Mouse (Mus musculus) telencephalon, adult 2 months (tissue): ENCODE data around the gene Sdhc.
A peak's percentile ranks its signal among the peaks of the same experiment; 100 is the strongest.
"Not testable (repeated sequence)": the region's sequence is repeated elsewhere in the genome, so short reads cannot be mapped to it uniquely, and the experiment has no call there.

ENCODE experiments used
- DNase-seq: peaks from one replicate; pipeline ENCODE4 v3.0.0-alpha.2; 2011; ENCODE audit warnings: low read depth, low spot score

The Sdhc gene

DNA sequence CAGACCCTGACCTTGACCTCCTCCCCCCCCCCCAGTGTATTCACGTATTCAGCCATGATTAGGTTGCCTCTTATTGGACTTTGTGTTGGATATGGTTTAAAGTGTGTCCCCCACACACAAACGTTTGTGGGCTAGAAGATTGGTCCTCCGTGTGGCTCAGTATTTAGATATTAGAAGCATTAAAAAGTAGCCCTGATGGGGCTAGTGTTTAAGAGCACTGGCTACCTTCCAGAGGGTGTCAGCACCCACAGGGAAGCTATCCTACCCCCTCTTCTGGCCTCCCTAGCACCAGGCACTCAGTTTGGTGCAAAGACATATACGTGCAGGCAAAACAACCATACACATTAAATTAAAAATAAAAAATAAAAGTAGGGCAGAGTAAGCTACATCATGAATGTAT lies 37.4 kb downstream of the Sdhc start:
- DNase-seq = no peak

DNA sequence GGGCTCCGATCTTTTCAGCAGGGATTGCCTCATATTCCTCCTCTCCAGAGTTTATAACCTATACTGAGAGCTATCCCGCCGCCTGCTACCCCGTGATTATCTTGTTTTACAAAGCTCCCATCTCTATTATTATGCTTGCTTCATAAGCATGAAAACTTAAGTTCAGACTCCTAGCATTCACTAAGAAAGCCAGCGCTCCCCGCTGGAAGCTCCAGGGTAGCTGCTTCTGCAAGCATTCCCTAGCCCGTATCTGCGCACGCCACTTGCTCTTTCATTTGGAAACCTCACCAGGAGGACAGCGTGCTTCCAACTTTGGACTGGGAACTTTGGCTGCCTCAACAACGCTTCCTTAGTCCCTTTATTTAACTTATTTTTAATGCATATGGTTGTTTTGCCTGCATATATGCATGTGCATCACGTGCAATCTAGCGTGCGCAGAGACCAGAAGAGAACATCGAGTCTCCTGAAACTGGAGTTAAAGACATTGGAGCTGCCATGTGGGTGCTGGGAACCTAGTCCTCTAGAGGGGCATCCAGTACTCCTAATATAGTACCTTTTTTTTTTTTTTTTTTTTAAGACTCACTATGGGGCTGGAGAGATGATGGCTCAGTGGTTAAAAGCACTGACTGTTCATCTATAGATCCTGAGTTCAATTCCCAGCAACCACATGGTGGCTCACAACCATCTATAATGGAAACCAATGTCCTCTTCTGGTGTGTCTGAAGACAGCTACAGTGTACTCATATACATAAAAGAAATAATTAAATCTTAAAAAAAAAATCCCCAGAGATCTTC lies 38.4 kb downstream of the Sdhc start:
- no peak for DNase-seq

DNA sequence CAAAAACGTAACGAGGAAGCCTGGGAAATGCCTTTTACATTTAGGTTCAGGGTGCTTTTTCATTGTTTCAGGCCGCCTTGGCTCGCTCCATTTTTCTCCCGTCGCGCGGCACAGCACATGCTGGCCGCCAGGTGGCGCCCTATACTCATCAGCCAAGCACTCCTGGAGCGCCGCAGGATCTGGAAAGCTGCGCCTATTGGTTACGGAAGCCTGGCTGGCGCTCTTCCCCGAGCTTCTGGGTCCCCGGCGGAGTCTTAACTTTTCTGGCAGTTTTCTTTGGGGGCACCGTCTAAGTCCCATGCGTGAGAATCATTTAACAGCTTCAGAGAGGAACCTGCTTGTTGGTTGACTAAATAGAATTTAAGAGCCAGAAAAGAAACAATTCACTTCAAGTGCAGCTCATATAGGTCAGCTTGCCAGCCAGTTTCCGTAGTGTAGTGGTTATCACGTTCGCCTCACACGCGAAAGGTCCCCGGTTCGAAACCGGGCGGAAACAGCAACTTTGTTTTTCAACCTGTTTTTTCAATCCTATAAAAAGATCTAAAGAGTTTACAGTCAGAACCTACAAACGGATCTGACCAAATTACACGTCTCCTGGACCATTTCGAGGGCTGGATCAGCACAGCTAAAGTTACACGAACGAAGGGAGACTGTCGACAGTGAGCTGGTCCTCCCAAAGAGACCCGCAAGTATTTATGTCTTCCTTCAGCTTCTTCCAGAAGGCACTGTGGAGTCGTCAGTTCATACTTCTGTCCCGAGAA lies 39.2 kb downstream of the Sdhc start:
- DNase-seq = peak; percentile 92

DNA sequence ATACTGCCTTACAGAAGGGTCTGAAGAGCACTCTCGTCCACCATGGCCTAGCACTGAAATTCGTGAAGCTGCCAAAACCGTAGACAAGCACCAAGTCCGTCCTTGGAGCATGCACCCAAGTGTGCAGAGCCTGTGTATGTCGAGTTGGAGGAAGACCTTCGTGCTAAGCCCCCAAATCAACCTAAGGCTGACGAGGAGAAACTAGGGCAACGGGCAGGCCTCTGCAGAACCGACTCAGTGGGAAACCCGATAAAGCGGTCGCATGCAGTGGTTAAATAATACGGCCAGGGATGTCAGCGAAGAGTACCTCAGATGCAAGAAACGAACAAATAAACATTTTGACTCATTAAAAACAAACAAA lies 39.8 kb downstream of the Sdhc start:
- DNase-seq = no peak

DNA sequence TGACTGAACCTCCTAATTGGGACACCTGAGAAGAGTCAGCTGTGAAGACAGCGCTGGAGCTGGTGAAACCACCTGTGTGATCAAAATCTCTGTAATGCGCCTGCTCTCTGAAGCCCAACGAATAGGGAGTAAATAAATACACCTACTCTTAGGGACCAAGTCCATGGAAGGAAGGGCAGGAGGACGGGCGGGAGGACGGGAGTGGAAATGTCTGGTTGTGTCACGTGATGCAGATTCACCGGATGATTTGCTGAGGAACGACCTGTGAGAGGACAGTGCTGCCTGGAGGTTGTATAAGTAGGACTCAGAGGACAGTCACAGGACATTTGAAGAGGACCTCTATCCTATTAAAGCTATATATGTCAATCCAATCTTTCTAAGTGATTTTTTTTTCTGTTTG lies 40.8 kb downstream of the Sdhc start:
- no peak for DNase-seq

DNA sequence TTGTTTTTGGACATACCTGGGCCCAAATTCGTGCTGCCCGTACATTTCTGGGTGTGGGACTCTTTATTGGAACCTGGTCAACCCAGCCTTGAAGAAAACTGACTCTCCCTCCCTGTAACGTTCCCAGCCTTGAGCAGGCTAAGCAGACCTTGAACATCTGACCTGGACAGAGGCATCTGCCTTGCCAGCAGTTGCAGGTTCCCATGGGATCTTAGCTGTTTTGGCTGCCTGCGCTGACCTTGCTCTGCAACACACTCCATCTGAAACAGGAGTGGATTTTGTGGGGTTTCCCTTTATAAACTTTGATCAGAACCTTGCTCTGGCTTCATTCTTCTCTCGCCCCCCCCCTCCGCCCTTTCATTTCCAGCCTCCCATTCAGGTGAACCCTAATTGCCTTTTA lies 45.2 kb downstream of the Sdhc start:
- no peak for DNase-seq

DNA sequence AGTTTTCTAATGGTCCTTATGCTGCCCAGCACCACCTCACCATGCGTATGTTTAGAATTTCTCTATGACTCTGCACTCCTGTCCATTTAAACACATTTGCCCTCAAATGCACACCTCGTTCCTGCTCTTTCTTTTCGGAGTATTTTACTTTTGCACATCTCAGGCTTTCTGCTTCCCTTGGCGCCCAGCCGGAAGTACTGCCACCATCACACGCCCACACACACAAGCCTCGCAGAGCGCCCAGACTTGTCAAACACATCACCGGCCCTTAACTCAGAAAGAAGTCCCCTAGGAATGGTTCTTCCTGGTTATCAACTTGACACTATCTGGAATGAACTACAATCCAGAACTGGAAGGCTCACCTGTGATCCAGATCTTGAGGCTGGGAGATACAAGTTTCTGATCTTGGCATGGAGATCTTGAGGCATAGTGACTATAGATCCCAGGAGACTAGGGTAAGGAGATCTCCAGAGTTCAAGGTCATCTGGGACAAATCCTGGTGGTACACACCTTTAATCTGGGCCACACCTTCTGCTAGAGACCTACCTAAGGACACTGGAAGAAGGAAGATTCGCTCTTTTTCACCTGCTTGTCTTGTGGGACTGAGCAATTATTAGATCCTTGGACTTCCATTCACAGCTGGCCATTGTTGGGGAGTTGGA lies 47.1 kb downstream of the Sdhc start:
- no peak for DNase-seq

DNA sequence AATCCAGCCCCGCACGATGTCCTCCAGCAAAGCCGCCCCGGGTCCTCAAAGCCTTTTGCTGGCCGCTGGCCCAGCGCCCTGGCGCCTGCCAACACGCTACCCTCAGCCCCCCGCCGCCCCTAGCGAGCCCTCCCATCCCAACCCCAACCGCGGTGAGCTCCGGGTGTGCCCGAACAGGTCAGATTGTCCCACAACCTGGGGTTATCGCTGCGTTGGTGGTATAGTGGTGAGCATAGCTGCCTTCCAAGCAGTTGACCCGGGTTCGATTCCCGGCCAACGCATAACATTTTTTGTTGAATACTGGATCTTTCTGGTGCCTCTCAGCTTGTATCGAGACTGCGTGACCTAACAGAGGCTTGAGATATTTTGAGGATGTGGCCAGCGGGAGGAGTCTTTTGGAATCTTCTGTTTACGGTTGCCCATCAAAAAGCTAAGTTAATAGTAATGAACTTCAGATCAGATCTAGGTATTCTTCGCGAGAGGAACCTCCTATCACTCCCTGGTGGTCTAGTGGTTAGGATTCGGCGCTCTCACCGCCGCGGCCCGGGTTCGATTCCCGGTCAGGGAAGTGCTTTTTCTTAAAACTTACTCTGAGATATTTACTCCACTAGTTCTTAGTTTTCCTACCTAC lies 47.7 kb downstream of the Sdhc start:
- peak; percentile 65 for DNase-seq

DNA sequence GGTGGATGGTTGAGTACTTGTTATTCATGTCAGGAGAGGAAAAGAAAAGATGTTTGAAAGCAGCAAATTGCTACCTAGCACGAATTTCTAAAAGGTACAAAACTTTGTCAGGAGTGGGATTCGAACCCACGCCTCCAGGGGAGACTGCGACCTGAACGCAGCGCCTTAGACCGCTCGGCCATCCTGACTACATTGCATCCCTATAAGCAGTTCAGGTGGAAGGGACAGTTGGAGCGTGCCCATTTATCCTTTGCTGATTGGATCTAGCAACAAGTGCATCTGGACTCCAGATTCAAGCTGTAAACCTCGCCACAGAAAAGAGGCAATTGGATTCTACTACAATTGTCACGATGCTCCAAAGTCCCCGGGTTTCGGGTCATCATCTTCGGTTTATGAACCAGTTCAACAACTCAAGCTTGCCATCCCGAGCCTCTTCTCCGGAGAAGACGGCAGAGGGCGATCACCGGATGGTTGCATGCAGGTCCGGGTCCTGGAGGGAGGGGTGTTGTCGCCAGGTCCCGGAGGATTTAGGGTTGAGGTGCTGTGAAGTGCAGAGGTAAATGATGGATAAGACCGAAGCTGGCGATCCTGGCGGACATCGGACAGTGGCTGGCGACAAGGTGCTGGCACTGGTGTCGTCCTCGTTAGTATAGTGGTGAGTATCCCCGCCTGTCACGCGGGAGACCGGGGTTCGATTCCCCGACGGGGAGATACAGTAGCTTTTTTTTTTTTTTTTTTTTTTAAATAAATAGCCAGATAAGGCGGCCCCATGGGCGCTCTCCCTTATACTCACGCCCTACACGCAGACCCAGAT lies 48.5 kb downstream of the Sdhc start:
- DNase-seq = peak; percentile 63

DNA sequence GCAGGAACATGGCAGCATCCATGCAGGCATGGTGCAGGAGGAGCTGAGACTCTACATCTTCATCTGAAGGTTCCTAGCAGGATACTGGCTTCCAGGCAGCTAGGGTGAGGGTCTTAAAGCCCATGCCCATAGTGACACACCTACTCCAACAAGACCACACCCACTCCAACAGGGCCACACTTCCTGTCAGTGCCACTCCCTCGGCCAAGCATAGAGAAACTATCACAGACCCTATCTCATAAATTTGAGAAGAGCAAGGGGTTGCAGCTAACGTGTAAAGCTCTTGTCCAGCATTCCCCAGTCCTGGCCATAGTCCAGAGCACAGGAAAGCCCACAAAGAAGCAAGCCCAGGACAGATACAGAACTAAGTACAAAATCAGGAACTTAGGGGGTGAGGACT lies 49.4 kb downstream of the Sdhc start:
- no peak for DNase-seq

DNA sequence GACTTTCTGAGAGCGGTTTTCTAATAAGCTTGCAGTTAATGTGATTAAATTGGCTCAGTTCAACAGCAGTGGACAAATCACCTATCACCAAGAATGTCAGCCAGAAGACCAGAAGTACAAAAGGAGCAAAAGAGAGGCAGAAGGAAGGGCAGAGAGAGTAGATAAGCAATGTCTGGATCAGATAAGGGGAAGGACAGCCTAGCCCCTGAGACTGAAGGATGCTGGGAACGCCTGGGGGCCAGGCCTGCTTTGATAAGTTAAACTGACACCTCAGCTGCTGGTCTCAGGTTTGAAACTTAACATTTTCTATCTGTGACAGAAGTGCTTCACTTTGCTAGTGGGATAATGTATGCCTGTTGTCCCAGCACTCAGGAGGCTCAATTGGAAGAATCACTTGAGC lies 52.8 kb downstream of the Sdhc start:
- no peak for DNase-seq

DNA sequence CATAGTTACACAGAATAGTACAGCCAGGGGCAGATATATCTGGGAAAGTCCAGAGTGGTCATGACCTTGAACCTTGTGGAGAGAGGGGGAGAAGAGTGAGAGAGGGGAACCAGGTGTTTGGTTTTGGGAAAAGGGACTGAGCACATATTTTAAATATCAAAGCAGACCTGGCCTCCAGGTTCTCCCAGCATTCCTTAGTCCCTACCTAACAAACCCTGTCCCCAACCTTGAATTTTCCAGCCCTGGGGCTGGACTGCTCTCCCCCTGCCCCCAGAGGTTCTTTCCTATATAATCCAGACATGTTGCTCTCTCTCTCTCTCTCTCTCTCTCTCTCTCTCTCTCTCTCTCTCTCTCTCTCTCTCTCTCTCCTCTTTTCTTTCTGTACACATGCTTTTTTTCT lies 53.3 kb downstream of the Sdhc start:
- no peak for DNase-seq

DNA sequence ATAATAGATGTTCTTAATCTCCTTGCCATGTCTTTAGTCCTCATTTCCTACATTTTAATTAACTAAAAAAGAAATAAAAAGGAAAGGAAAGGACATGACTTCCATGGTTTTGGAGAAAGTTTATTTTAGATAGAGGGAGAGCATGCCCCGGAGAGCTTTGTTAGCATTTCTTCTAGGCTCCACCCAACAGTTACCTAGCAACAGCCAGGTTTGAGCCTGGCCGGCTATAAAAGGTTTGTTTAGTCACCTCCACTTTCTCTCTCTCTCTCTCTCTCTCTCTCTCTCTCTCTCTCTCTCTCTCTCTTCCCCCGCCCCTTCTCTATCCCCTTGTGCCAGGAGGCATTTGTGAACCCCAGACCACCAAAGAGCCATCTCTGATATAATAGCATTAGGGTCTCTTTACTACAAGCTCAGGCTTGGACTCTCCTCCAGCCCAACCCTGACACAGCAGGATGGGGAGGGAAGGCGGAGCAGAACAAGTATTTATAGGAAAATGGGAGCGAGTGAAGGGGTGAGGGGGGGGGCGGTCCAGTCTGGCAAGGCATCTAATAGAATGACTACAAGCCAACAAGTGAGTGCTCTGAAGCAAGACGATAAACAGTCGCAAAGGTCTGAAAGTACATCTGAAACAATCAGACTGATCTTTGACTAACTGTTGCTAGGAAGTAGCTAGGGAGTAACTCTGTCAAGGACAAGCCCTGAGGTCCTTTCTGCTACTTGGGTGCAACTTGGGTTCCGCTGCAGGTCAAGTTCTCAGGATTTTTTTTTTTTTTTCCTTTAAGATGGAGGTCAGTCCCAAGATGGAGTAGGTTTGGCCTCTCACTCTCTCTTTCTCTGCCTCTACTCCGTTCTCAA lies 54.1 kb downstream of the Sdhc start:
- DNase-seq = no peak

DNA sequence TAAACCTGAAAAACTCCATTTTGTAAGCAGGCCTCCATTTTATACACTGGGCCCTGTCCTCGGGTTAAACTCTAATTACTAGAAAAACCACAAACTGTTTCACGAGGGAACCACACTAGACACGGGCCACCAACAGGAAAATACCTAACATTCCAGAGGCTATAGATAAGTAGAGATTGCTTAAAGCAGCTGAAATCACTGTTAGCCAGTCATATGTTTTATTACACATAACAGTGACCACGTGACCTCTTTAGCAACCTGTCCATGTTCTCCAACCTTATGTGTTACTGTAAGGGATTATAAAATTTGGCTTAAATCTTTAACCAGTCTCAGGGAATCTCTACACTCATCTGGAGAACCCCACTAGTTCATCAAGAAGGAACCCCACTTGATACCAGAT lies 56.0 kb downstream of the Sdhc start:
- DNase-seq = no peak

DNA sequence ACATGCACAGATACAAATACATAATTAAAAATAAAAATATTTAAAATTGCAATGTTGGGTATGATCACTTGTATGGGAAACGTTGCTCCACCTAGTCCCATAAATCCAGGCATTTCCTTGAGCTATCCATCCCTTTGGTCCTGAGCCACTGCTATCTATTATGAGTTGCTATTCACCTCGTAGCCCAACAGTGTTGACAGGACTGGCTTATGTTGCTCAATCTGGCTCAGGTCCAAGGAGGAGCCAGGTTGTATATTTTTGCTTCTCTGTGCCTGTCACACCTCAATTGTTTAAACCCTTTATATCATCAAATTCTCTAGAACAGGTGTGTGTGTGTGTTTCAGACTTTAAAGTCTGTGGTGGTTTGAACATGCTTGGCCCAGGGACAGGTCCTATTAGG lies 59.6 kb downstream of the Sdhc start:
- no peak for DNase-seq

DNA sequence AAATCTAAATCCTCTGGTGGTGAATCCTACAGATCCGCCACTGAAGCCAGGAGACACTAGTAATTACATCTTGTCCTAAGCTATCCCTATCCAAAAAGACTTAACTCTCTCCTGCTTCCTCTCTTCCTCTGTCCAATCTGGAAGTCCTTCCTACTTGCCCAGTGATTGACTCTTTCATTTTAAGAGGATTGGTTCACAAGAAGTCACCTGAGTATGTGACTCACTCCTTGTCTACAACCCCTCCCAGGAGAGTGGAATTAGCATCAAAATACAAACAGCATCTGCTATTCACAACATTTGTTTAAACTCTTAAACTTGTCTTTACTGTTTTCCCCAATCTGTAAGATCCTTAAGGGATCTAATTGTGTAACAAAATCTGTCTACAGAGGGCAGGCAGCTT lies 60.5 kb downstream of the Sdhc start:
- no peak for DNase-seq

DNA sequence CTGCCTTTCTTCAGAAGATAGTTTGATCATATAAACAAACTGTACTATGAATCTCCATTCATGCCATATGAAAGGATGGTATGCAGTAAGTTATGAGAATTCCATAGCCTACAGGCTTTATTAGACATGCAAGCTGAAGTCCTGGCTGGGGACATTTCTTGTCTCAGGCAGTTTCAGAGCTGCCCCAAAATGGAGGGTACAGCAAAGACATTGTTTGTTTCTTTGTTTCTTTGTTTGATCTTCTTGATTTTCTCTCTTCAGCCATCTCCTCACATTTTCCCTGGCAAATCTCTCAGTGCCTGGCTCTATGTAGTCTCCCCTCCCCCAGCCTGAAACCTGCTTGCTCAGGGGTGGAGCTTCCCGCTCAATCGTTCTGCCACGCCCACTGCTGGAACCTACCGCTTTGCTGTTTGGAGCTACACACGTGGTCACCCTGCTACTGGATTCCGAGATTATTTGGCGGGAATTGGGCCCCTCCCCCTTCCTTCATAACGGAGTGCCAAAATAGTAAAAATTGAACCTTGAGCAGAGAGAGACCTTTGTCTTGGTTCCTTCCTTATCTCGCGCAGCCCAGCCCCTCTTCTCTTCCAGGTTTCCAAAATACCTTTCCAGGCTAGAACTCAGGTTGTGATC lies 62.0 kb downstream of the Sdhc start:
- DNase-seq = not testable (repeated sequence)

DNA sequence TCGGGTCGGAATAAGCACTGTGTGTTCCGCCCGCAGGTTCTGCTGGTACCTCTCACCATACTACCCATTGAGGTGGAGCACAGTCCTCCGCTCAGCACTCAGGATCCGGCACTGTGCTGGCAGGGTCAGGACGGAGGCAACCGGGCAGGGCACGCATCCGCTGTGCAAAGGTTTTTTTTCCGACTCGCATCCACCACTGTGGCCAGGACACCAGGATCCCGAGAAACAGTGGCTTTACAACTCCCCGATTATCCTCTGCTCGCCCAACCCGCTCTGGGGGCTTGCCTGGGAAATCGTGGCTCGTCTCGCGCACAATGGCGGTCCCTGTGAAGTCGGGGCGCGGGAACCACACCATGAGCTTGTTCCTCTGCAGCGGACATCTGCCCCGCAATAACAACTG lies 64.7 kb downstream of the Sdhc start:
- no peak for DNase-seq

DNA sequence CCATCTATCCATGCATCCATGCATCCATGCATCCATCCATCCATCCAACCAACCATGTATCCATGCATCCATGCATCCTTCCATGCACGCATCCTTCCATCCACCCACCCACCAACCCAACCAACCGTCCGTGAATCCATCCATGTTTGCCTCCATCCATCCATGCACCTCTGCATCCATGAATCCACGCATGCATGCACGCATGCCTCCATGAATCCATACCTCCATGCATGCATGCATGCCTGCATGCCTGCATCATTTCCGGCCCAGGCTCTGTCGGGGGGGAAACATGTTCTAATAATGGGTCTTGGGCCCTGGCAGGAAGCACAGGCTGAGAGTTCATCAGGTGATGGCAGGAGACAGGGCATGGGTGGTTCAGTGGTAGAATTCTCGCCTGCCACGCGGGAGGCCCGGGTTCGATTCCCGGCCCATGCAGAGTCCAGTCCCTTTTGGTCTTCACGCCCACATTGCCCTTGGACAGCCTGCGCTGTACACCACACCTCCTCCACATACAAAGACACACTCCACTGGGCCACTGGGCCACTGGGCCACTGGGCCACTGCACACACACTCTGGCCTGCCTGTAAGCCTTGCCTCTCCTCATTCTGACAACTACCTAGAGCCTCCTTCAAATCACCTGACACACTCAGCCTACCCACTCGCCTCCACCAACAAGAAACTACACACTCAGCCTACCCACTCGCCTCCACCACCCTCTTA lies 68.7 kb downstream of the Sdhc start:
- DNase-seq = not testable (repeated sequence)
